In the genomic region with DNA sequence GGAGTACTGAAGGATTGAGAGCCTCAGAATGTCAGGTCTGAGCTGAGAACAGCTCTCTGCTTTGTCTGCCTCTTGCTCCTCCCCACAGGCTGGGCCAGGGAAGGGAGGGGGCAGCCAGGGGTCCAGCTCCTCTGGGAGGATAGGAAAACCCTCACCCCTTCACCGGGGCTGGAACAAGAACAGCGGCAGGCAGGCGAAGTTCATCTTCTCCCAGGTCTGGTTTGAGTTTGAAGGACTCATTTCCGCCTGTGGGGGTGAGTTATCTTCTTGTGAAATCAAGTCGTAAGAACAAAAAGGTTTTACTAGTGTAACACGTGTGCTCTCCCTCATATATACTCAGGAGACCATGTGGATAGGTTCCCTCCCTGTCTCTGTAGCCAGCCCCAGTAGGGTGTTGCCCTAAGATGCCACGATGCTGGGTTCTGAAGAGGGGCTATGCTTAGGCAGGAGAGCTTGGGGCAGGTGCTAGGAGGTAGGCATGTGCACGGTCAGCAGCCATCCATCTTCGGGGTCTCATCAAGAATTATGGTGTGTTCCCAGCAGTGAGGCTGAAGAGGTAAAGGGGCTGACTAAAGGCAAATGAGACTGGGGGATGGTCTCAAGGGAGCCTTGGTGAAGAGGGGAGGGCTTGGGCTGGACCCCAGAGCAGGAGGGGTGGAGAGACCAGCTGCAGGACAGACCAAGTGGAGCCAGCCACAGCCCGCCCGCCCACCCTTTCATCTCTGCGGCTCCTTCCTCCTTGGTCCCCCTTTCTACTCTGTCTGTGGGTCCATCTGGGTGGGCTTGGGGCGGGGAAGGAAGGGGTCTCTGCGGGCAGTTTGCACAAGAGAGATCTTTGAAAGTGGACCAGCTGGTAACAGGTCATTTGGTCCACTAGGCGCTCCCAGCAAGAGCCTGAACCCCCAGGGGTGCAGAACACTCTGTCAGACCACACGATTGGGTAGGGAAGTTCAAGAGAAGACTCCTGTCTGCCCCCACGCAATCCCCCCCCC, we compare ENCODE assay signal across 10 mouse cellular contexts. TPM values are rescaled to one million over a fixed set of nuclear protein-coding genes. Genes with fewer than 3 reads are reported as not detected.
DNase-seq lines count a peak whose midpoint lies in the region; ATAC-seq and TF ChIP-seq lines count a peak whose summit lies in the region.
"Had no signal": no experiment of that assay in that cellular context is flagged by ENCODE, and none has a peak within 500 bp of the region (broad histone marks: within the 10 kb centered on the region; RNA-seq: fewer than 3 reads in every experiment).

No protein-coding gene starts in this region.

- whole genome bisulfite sequencing in liver, embryonic 11.5 days, result 10% methylated on average over 17 of the region's 17 CpGs
- 17% methylated on average over 13 of the region's 17 CpGs for WGBS in forebrain, embryonic 12.5 days
- 5% methylated on average over 12 of the region's 17 CpGs for WGBS in limb, embryonic 13.5 days

- no peaks in the 10 kb centered on the region for H3K9me3 ChIP-seq in liver, embryonic 11.5 days (ENCODE audit: control insufficient read depth, low read length)
- H3K9me3 ChIP-seq in forebrain, embryonic 12.5 days, result no peaks in the 10 kb centered on the region
- no peaks in the 10 kb centered on the region for H3K9me3 ChIP-seq in limb, embryonic 13.5 days

- no peak for TF ChIP-seq CTCF in left cerebral cortex, adult 2 months (IDR thresholded peaks at IDR 0.05)

- H3K4me1 ChIP-seq in liver, embryonic 11.5 days (replicated peaks; ENCODE audit: control insufficient read depth, insufficient read depth, low read length), result peaks cover 3% of the 10 kb centered on the region; the same call in 1 of the 2 replicates
- peaks cover 54% of the 10 kb centered on the region for H3K4me1 ChIP-seq in forebrain, embryonic 12.5 days
- peaks cover 89% of the 10 kb centered on the region for H3K4me1 ChIP-seq in limb, embryonic 13.5 days

- DNase-seq in liver, result peak; percentile 26
- no peak for DNase-seq in liver, embryonic 11.5 days (ENCODE audit: low spot score)
- peak; percentile 60 for DNase-seq in thymus, postnatal 0 days (ENCODE audit: low spot score)
- no peak for DNase-seq in layer of hippocampus, adult 11-12 months (ENCODE audit: low spot score)
- DNase-seq in left cerebral cortex, adult 8-10 months (ENCODE audit: low spot score in 2 of 2), result no peak
- no peak for DNase-seq in left cerebral cortex, adult 2 months (ENCODE audit: extremely low spot score in 1 of 2, low spot score in 2 of 2)
- DNase-seq: right cerebral cortex, adult 18-20 months had no signal

- no peak overlapping the region for H3K4me2 ChIP-seq in liver, embryonic 11.5 days
- H3K4me2 ChIP-seq in forebrain, embryonic 12.5 days, result peak overlapping the region; percentile 11
- peak overlapping the region; percentile 50 for H3K4me2 ChIP-seq in limb, embryonic 13.5 days (replicated peaks)

- no peak overlapping the region for H3K27ac ChIP-seq in liver, embryonic 11.5 days (ENCODE audit: low read depth, low read length)
- peak overlapping the region; percentile 54 for H3K27ac ChIP-seq in forebrain, embryonic 12.5 days
- H3K27ac ChIP-seq in limb, embryonic 13.5 days, result peak overlapping the region; percentile 85
- no peak overlapping the region for H3K27ac ChIP-seq in left cerebral cortex, adult 2 months

- H3K9ac ChIP-seq in liver, embryonic 11.5 days (ENCODE audit: low read depth, low read length), result no peak overlapping the region
- H3K9ac ChIP-seq in forebrain, embryonic 12.5 days, result peak overlapping the region; percentile 13; the same call in 1 of the 2 replicates
- 0 out of 2 replicates have a peak overlapping the region, but pooled peaks have one; percentile 36 for H3K9ac ChIP-seq in limb, embryonic 13.5 days

- H3K4me3 ChIP-seq in liver, embryonic 11.5 days (ENCODE audit: low read depth, low read length), result no peak overlapping the region
- H3K4me3 ChIP-seq in forebrain, embryonic 12.5 days (replicated peaks), result no peak overlapping the region
- H3K4me3 ChIP-seq in limb, embryonic 13.5 days, result peak overlapping the region; percentile 21
- H3K4me3 ChIP-seq in left cerebral cortex, adult 2 months, result no peak overlapping the region

- no peaks in the 10 kb centered on the region for H3K36me3 ChIP-seq in liver, embryonic 11.5 days (ENCODE audit: control insufficient read depth, insufficient read depth, low read length)
- H3K36me3 ChIP-seq in forebrain, embryonic 12.5 days (replicated peaks), result no peaks in the 10 kb centered on the region
- H3K36me3 ChIP-seq in limb, embryonic 13.5 days, result no peaks in the 10 kb centered on the region

- peaks cover 68% of the 10 kb centered on the region for H3K27me3 ChIP-seq in liver, embryonic 11.5 days (replicated peaks; ENCODE audit: control insufficient read depth, insufficient read depth, low read length)
- no peaks in the 10 kb centered on the region; the same call in none of the 2 replicates for H3K27me3 ChIP-seq in forebrain, embryonic 12.5 days
- no peaks in the 10 kb centered on the region for H3K27me3 ChIP-seq in limb, embryonic 13.5 days

- no peak for ATAC-seq in liver, embryonic 11.5 days (replicated peaks; ENCODE audit: low FRiP score)
- peak; percentile 40 for ATAC-seq in forebrain, embryonic 12.5 days (ENCODE audit: low FRiP score)
- peak; percentile 34 for ATAC-seq in limb, embryonic 13.5 days (ENCODE audit: low FRiP score, low read depth)

- intact Hi-C loops in left cerebral cortex, adult 2 months (cut with DNase I), result no loop called here

RNA-seq across cellular contexts. Expression of gene Ccdc33, which starts 15.6 kb away (rescaled TPM):
- not detected in 2 replicates for polyA plus RNA-seq in liver, embryonic 11.5 days (2014; fragmentation: Nextera tagmentation; extraction: Ambion mirVana)
- 1.5 and 2.4 TPM in 2 replicates for polyA plus RNA-seq in forebrain, embryonic 12.5 days (2016; fragmentation: Nextera tagmentation; extraction: Ambion mirVana)
- 0.15 and 0.20 TPM in 2 replicates for polyA plus RNA-seq in limb, embryonic 13.5 days (2015; fragmentation: Nextera tagmentation; extraction: Ambion mirVana)
- polyA plus RNA-seq in thymus, postnatal 0 days (2015; fragmentation: Nextera tagmentation; extraction: Ambion mirVana), result 0.27 and 1.1 TPM in 2 replicates
- total RNA-seq in left cerebral cortex, adult 8-10 months (2022), result 1 to 10 TPM; 1.1 to 2.3 (median 1.6) TPM
- total RNA-seq in left cerebral cortex, adult 2 months (2021), result 1 to 10 TPM in 1 of 2 experiments, under 1 TPM in 1; 0.86 to 1.3 TPM
- total RNA-seq: hematopoietic stem cell, adult 5-6 weeks had no signal

Comparison
In these comparisons a context has a peak if more than half of its experiments do, and no peak if none do; other contexts are left out.
1. DNase-seq: peak in liver (single experiment) and thymus, postnatal 0 days (single experiment); none in liver, embryonic 11.5 days (single experiment), layer of hippocampus, adult 11-12 months (single experiment), left cerebral cortex, adult 8-10 months (0 of 2) and left cerebral cortex, adult 2 months (0 of 2).
2. H3K27ac ChIP-seq: peak in forebrain, embryonic 12.5 days (single experiment) and limb, embryonic 13.5 days (single experiment); none in liver, embryonic 11.5 days (single experiment) and left cerebral cortex, adult 2 months (single experiment).